Mouse (Mus musculus): ENCODE results near the gene Rfx2. TPM values are rescaled to one million over a fixed set of nuclear protein-coding genes. Genes with fewer than 3 reads are reported as not detected.

The Rfx2 gene
- polyA plus RNA-seq, 1 experiment from 2014 or later, result 3.8 TPM

DNA sequence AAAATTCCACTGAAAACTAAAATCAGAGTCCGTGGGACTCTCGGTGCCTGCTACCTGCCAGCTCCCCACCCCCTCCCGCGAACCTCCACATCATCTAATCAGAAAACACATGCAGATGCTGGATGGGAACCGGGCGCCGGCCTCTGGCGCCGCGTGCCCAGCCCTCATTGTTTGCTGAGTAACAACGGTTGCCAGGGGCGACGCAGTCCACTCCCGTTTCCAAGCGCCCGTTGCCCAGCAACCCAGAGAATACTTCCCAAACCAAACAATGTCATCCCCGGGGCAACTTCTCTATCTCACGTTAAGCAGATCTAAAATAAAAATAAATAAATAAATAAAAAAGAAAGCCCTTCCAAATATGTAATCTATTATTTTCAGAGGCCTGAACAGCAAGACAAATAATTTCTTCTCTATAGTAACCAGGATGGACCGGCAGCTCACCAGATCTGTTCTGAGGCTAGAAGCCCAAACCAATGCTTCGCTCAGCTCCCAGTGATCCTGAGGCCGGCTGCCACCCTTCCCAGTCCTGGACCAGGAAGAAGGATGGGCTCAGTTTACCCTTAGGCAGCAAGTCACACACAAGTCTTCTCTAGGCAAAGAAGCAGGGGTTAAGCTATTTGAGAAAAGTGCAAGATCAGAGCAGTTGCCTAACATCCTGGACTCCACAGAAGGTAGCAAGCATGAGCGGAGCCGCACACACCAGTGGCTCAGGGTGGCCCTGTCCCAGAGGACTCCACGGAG lies 16.3 kb downstream of the Rfx2 start:
- H3K9ac ChIP-seq, result 0 out of 2 replicates have a peak overlapping the region, but pooled peaks have one; percentile 31
- H3K4me2 ChIP-seq, result peak overlapping the region; percentile 26; the same call in 1 of the 2 replicates
- no peaks in the 10 kb centered on the region for H3K27me3 ChIP-seq (replicated peaks)
- H3K36me3 ChIP-seq, result no peaks in the 10 kb centered on the region
- H3K4me1 ChIP-seq (replicated peaks), result peaks cover 41% of the 10 kb centered on the region
- peak; percentile 64 for ATAC-seq (ENCODE audit: insufficient number of reproducible peaks, low FRiP score)
- H3K9me3 ChIP-seq (replicated peaks), result no peaks in the 10 kb centered on the region
- peak overlapping the region; percentile 45 for H3K27ac ChIP-seq (ENCODE audit: poor library complexity, severe bottlenecking)
- WGBS, result 17% methylated on average over 24 of the region's 24 CpGs
- no peak overlapping the region for H3K4me3 ChIP-seq

DNA sequence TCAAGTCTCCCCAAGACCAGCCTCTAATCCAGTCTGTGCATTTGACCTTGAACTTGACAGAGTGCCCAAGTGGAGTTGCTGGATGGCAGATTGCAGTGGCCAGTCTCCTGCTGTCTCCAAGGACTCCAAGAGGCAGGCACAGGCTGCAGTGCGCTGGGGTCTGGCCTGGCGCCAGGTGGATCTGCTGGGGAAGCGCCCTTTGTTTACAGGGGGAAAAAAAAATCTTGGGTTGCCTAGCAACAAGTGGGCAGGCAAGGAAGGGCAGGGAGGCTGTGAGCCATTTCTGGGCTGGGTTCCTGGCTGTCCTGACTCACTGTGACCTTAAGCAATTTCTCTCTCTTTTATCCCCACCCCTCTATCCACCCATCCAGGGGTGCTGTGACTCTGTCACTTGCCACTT lies 20.6 kb downstream of the Rfx2 start:
- ATAC-seq (ENCODE audit: insufficient number of reproducible peaks, low FRiP score), result peak; percentile 82
- H3K36me3 ChIP-seq, result no peaks in the 10 kb centered on the region
- peaks cover 13% of the 10 kb centered on the region; the same call in 1 of the 2 replicates for H3K27me3 ChIP-seq (replicated peaks)
- no peaks in the 10 kb centered on the region for H3K9me3 ChIP-seq (replicated peaks)
- peaks cover 40% of the 10 kb centered on the region for H3K4me1 ChIP-seq (replicated peaks)
- no peak overlapping the region; the same call in 1 of the 2 replicates for H3K9ac ChIP-seq
- WGBS, result 0% methylated on average over 3 of the region's 3 CpGs
- peak overlapping the region; percentile 92 for H3K27ac ChIP-seq (ENCODE audit: poor library complexity, severe bottlenecking)
- H3K4me2 ChIP-seq, result no peak overlapping the region
- H3K4me3 ChIP-seq, result no peak overlapping the region

DNA sequence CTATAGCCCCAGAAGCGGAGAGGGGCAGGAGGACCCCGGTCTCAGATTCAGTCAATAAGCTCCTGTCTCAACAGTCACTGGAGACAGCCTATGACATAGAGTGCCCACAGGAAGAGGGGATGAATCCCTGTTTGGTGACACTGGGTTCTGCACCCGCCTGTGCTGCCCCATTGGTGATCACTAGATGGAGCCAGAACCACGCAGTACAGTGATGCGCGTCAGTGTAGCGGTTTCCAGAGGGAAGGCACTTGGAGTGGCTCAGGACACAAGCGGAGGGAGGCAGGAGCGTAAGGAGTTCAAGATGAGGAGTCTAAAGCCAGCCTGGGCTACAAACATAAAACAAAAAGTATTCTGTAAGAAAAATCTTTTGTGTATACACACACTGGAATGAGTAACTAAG lies 22.3 kb downstream of the Rfx2 start:
- no peak overlapping the region for H3K27ac ChIP-seq (ENCODE audit: poor library complexity, severe bottlenecking)
- H3K9ac ChIP-seq, result no peak overlapping the region
- no peaks in the 10 kb centered on the region for H3K36me3 ChIP-seq
- peak; percentile 64; the same call in 1 of the 2 replicates for ATAC-seq (ENCODE audit: insufficient number of reproducible peaks, low FRiP score)
- peaks cover 13% of the 10 kb centered on the region; the same call in 1 of the 2 replicates for H3K27me3 ChIP-seq (replicated peaks)
- WGBS, result 9% methylated on average over 9 of the region's 9 CpGs
- H3K4me1 ChIP-seq (replicated peaks), result peaks cover 24% of the 10 kb centered on the region
- H3K4me3 ChIP-seq, result no peak overlapping the region
- H3K4me2 ChIP-seq, result no peak overlapping the region
- H3K9me3 ChIP-seq (replicated peaks), result no peaks in the 10 kb centered on the region

DNA sequence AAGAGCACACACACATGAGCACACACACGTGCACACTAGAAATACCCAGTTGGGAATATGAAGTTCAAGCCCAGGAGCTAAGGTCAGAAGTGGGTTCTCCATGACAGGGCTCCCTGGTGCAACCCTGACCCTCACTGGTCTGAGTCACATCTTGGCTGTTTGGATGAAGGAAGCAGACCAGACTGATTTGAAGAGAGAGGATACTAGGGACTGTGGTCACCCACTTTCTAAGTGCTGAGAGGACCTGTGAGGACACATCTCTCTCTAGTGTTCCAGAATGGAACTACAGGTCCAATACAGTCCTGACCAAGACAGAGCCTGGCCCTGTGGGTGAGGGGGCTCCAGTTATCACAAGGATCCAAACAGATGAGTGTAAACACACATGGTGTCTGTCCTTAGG lies 25.0 kb downstream of the Rfx2 start:
- Histone ChIP-seq H3K9ac (no peak overlapping the region), H3K4me2 (no peak overlapping the region), H3K27me3 (replicated peaks) (peaks cover 13% of the 10 kb centered on the region; the same call in 1 of the 2 replicates), H3K27ac (ENCODE audit: poor library complexity, severe bottlenecking) (no peak overlapping the region), H3K36me3 (peaks cover 6% of the 10 kb centered on the region; the same call in 1 of the 2 replicates), H3K9me3 (replicated peaks) (no peaks in the 10 kb centered on the region), H3K4me3 (no peak overlapping the region), H3K4me1 (replicated peaks) (peaks cover 17% of the 10 kb centered on the region)
- WGBS, result 78% methylated on average over 1 of the region's 1 CpGs
- no peak for ATAC-seq (ENCODE audit: insufficient number of reproducible peaks, low FRiP score)

DNA sequence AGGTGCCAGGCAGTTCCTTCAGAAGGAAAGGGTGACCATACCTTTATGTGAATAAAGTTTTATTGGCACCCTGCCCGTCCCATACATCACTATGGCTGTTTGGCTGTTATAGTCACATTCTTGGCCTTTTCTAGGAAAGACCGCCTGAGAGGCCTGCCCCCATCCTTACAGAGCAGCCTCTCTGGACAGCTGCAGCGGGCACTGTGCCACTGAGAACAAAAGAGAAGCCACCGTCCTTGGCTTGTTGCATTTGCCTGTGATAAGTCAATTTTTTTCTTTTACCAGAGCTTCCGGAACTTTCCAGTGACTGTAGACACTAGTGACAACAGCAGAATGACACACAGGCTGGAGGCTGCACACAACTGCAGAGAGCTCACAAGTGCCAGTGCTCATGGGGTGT lies 25.9 kb downstream of the Rfx2 start:
- H3K4me2 ChIP-seq, result no peak overlapping the region

DNA sequence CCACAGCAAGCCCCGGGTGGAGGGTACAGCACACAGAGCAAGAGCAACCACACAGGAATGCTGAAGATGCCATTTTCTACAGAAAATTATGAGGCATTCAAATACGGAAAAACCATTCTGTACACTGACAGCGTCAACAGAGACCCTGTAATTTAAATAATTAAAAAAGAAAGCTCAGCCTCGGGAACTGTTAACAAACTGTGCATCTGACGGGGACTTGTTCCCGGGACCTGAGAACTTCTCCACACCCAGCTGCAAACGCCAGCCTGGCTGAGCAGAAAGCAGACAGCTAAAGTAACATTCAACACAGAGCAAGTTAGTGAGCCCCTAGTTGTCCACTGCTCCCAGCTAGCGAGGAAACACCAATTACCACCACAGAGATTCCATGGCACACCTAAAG lies 28.7 kb downstream of the Rfx2 start:
- WGBS, result 66% methylated on average over 8 of the region's 8 CpGs
- no peak for ATAC-seq (ENCODE audit: insufficient number of reproducible peaks, low FRiP score)
- H3K4me2 ChIP-seq, result no peak overlapping the region
- H3K9ac ChIP-seq, result no peak overlapping the region
- no peaks in the 10 kb centered on the region for H3K9me3 ChIP-seq (replicated peaks)
- no peak overlapping the region for H3K4me3 ChIP-seq
- H3K36me3 ChIP-seq, result peaks cover 6% of the 10 kb centered on the region; the same call in 1 of the 2 replicates
- H3K27me3 ChIP-seq (replicated peaks), result peaks cover 2% of the 10 kb centered on the region; the same call in 1 of the 2 replicates
- H3K27ac ChIP-seq (ENCODE audit: poor library complexity, severe bottlenecking), result no peak overlapping the region
- no peaks in the 10 kb centered on the region for H3K4me1 ChIP-seq (replicated peaks)

More for the DNA sequence above, 25.9 kb downstream of the Rfx2 start:
- no peak overlapping the region for H3K27ac ChIP-seq (ENCODE audit: poor library complexity, severe bottlenecking)
- H3K4me3 ChIP-seq, result no peak overlapping the region
- H3K36me3 ChIP-seq, result peaks cover 6% of the 10 kb centered on the region; the same call in 1 of the 2 replicates
- peaks cover 8% of the 10 kb centered on the region for H3K4me1 ChIP-seq (replicated peaks)
- H3K9me3 ChIP-seq (replicated peaks), result no peaks in the 10 kb centered on the region
- no peak for ATAC-seq (ENCODE audit: insufficient number of reproducible peaks, low FRiP score)
- 77% methylated on average over 5 of the region's 5 CpGs for WGBS
- H3K9ac ChIP-seq, result 0 out of 2 replicates have a peak overlapping the region, but pooled peaks have one; percentile 10
- peaks cover 13% of the 10 kb centered on the region; the same call in 1 of the 2 replicates for H3K27me3 ChIP-seq (replicated peaks)

DNA sequence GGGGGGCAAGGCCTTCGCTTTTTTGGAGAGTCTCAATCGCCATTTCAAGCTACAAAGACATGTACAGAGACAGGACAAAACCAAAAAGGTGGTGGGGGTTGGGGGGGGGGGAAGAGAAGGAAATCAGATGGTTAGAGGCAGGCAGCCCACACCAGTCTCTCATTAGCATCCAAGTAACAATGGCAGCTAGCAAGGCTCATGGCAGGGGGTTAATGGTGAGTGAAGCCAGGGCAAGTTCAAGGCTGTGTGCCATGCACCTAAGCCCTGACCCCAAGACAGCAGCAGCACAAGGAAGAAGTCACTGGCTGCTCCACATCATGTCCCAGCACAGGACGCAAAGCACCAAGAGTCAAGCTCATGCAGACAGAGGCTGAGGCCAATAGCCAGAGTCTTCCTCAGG lies 31.5 kb downstream of the Rfx2 start:
- no peak overlapping the region for H3K4me2 ChIP-seq
- WGBS, result 85% methylated on average over 3 of the region's 3 CpGs
- no peaks in the 10 kb centered on the region for H3K4me1 ChIP-seq (replicated peaks)
- H3K4me3 ChIP-seq, result no peak overlapping the region
- peaks cover 6% of the 10 kb centered on the region; the same call in 1 of the 2 replicates for H3K36me3 ChIP-seq
- no peak overlapping the region for H3K9ac ChIP-seq
- no peaks in the 10 kb centered on the region for H3K9me3 ChIP-seq (replicated peaks)
- no peak for ATAC-seq (ENCODE audit: insufficient number of reproducible peaks, low FRiP score)
- no peak overlapping the region for H3K27ac ChIP-seq (ENCODE audit: poor library complexity, severe bottlenecking)
- H3K27me3 ChIP-seq (replicated peaks), result no peaks in the 10 kb centered on the region

DNA sequence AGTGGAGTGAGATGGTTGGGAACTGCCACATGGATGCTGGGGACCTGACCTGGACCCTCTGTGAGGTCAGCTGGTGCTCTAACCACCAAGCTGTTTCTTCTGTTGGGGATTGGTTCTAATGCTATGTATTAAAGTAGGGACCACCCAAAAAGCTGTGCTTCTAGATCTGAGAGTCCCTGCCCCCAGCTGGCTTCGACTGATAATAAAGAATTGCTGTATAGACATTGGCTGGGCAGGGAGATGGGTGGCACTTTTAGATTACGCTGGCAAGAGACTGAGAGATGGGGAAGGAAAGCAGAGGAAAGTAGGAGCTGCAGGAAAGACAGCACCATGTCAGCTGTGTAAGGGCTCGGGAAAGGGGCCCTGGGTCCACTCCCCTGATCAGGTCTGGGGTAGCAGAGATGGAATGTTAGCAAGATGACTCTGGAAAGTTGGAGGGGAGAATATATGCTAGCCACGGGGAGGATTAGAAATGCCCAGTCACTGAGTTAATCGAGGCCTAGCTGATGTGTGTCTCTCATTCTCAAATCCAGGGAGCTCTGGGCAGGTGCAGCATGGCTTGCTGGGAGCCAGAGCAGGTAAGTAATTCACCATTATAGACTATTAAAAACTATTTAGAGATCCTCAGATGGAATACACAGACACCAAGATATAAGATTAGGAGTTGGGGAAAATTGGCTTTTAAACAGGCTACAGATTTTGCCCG lies 37.0 kb downstream of the Rfx2 start:
- peaks cover 9% of the 10 kb centered on the region for H3K4me1 ChIP-seq (replicated peaks)
- H3K9ac ChIP-seq, result no peak overlapping the region
- no peaks in the 10 kb centered on the region for H3K36me3 ChIP-seq
- H3K27ac ChIP-seq (ENCODE audit: poor library complexity, severe bottlenecking), result no peak overlapping the region
- no peak overlapping the region for H3K4me2 ChIP-seq
- H3K4me3 ChIP-seq, result no peak overlapping the region
- no peaks in the 10 kb centered on the region for H3K27me3 ChIP-seq (replicated peaks)
- H3K9me3 ChIP-seq (replicated peaks), result no peaks in the 10 kb centered on the region
- WGBS, result 59% methylated on average over 6 of the region's 6 CpGs
- no peak for ATAC-seq (ENCODE audit: insufficient number of reproducible peaks, low FRiP score)

DNA sequence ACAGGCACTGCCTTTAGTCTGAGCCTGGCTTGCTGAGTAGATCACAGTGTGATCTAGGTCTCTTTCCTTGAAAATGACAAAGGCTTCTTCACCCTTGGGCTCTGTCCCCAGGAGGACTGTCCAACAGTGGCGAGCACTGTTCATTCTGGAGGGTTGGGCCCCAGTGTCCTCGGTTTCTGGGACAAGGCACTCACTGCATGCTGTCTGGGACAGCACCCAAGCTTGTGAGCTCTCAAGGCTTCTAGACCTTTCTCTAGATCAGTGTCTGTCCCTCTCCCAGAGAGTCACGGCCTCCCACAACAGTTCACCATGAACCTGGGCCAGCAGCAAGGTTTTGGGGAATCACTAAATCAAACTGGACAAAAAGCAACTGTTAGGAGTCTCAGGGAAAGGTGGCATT lies 38.2 kb downstream of the Rfx2 start:
- Histone ChIP-seq H3K9ac (no peak overlapping the region), H3K27ac (ENCODE audit: poor library complexity, severe bottlenecking) (no peak overlapping the region), H3K4me2 (no peak overlapping the region), H3K36me3 (no peaks in the 10 kb centered on the region), H3K4me3 (no peak overlapping the region), H3K4me1 (replicated peaks) (peaks cover 16% of the 10 kb centered on the region), H3K27me3 (replicated peaks) (no peaks in the 10 kb centered on the region), H3K9me3 (replicated peaks) (no peaks in the 10 kb centered on the region)
- WGBS, result 80% methylated on average over 3 of the region's 3 CpGs
- ATAC-seq (ENCODE audit: insufficient number of reproducible peaks, low FRiP score), result no peak

DNA sequence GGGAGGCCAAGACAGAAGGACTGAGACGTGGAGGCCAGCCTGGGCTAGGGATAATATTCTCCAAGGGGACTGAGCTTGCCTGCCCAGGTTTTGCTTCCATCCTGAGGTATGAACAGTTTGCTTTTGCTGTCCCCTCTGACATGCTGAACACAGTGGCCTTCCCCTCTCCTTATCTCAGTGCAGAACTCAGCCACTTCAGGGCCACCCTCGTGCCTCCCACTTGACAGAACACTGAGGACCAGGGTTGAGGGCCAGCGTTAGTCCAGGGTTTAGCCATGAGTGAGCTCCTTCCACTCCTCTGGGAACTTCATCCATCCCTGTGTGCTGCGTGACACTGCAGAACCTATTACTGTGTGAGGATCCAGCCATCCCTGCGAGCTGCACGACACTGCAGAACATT lies 41.5 kb downstream of the Rfx2 start:
- no peak overlapping the region for H3K27ac ChIP-seq (ENCODE audit: poor library complexity, severe bottlenecking)

DNA sequence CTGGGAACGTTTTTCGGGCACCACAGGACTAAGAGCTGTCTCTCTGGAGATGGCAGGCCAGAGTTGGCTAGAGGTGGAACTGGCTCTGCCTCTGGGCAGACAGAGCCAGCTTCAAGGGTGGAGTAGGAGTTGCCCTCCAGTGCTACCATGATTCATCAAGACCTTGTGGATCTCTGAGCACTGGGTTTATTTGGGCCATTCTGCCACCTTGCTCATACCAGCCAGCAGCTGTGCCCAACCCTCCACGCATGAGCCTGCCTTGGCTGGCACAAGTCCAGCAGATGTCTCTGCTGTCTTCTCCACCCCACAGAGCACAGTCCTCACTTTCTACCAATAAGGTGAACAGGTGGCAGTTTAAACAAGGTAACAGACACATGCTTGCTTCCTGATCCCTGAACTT lies 41.9 kb downstream of the Rfx2 start:
- 0 out of 2 replicates have a peak, but pooled peaks have one; percentile 15 for ATAC-seq (ENCODE audit: insufficient number of reproducible peaks, low FRiP score)
- Histone ChIP-seq H3K4me1 (replicated peaks) (peaks cover 16% of the 10 kb centered on the region), H3K36me3 (peaks cover 4% of the 10 kb centered on the region), H3K4me3 (no peak overlapping the region), H3K9ac (no peak overlapping the region), H3K27ac (ENCODE audit: poor library complexity, severe bottlenecking) (no peak overlapping the region), H3K9me3 (replicated peaks) (no peaks in the 10 kb centered on the region), H3K4me2 (no peak overlapping the region), H3K27me3 (replicated peaks) (no peaks in the 10 kb centered on the region)
- WGBS, result 68% methylated on average over 3 of the region's 3 CpGs

More for the DNA sequence above, 41.5 kb downstream of the Rfx2 start:
- H3K36me3 ChIP-seq, result no peaks in the 10 kb centered on the region
- no peaks in the 10 kb centered on the region for H3K27me3 ChIP-seq (replicated peaks)
- no peak overlapping the region for H3K4me3 ChIP-seq
- H3K9me3 ChIP-seq (replicated peaks), result no peaks in the 10 kb centered on the region
- no peak overlapping the region for H3K9ac ChIP-seq
- no peak overlapping the region for H3K4me2 ChIP-seq
- ATAC-seq (ENCODE audit: insufficient number of reproducible peaks, low FRiP score), result no peak
- peaks cover 16% of the 10 kb centered on the region for H3K4me1 ChIP-seq (replicated peaks)
- 63% methylated on average over 6 of the region's 6 CpGs for WGBS

All from heart, embryonic 12.5 days (tissue).